Mouse (Mus musculus) cerebellum, adult 2 months (tissue): ENCODE results near the gene Enox1. TPM values are rescaled to one million over a fixed set of nuclear protein-coding genes. Genes with fewer than 3 reads are reported as not detected.
"Not testable (repeated sequence)": the region's sequence is repeated elsewhere in the genome, so short reads cannot be mapped to it uniquely, and the experiment has no call there.

Source experiments
- DNase-seq, 2 experiments: peaks; one replicate each; pipeline ENCODE4 v3.0.0; 2021
- H3K27ac ChIP-seq: fragments of 200-500 bp; 2 replicates; pipeline ENCODE4 v1.5.1; 2012; ENCODE audit warnings: low read length, control low read depth, inconsistent platforms; ENCODE audit not compliant: insufficient read depth
- H3K27me3 ChIP-seq: fragments of 200-500 bp; 2 replicates; pipeline ENCODE4 v1.6.1; 2012; ENCODE audit warnings: inconsistent platforms, mild to moderate bottlenecking, low read length, moderate library complexity; ENCODE audit not compliant: control insufficient read depth, insufficient read depth
- H3K4me1 ChIP-seq: fragments of 200-500 bp; 2 replicates; pipeline ENCODE4 v1.6.1; 2011; ENCODE audit warnings: low read length; ENCODE audit not compliant: control insufficient read depth, insufficient read depth
- H3K4me3 ChIP-seq: fragments of 200-500 bp; replicated peaks from 2 replicates; pipeline ENCODE3; 2011; ENCODE audit warnings: mild to moderate bottlenecking, low read depth, low read length, control low read depth; ENCODE audit not compliant: insufficient read depth
- CTCF ChIP-seq: fragments of 200-500 bp; IDR thresholded peaks from 2 replicates; pipeline ENCODE4 v1.5.1; 2011; ENCODE audit warnings: low read depth, mild to moderate bottlenecking, control low read depth, low read length, moderate library complexity, borderline replicate concordance; ENCODE audit not compliant: insufficient read depth
- POLR2A ChIP-seq: fragments of 200-500 bp; IDR thresholded peaks from 2 replicates; pipeline ENCODE4 v1.6.1; 2011; ENCODE audit warnings: low read length, control low read depth, borderline replicate concordance; ENCODE audit not compliant: insufficient read depth
- WGBS: fragments of 180-500 bp; shearing (Covaris S2); methylation state at CpG from one replicate; pipeline ENCODE4 v1.1.7; 2018; 5-methylcytosine and 5-hydroxymethylcytosine counted together
- polyA plus RNA-seq: library from polyadenylated mRNA; depleted of rRNA; stranded (reverse); fragments of >200 nt; gene quantifications from 2 replicates; pipeline ENCODE4 v1.2.3, GENCODE M21; 2012

Enox1 gene
- polyA plus RNA-seq, 1 experiment: 15.2 TPM

- no peak for DNase-seq
- Histone ChIP-seq H3K27ac (no peak overlapping the region), H3K4me3 (no peak overlapping the region), H3K27me3 (no peaks in the 10 kb centered on the region; the same call in 1 of the 2 replicates), H3K4me1 (peaks cover 5% of the 10 kb centered on the region)
- TF ChIP-seq POLR2A: no peak
- no peak for TF ChIP-seq CTCF
- WGBS: 95% methylated on average over 5 of the region's 5 CpGs
Observed at GRCm38 (mm10) chr14:77529621-77530020, 373.1 kb downstream of the Enox1 start.

- Histone ChIP-seq H3K4me1 (peaks cover 8% of the 10 kb centered on the region), H3K4me3 (no peak overlapping the region), H3K27me3 (no peaks in the 10 kb centered on the region; the same call in 1 of the 2 replicates), H3K27ac (no peak overlapping the region)
- TF ChIP-seq CTCF: peak; percentile 21; the same call in 1 of the 2 replicates
- TF ChIP-seq POLR2A: no peak
- no peak for DNase-seq
- 80% methylated on average over 5 of the region's 5 CpGs for WGBS
Observed at GRCm38 (mm10) chr14:77533638-77534037, 377.1 kb downstream of the Enox1 start.

- H3K4me1 ChIP-seq: peaks cover 8% of the 10 kb centered on the region
- peak overlapping the region; percentile 15 for H3K4me3 ChIP-seq
- no peaks in the 10 kb centered on the region; the same call in 1 of the 2 replicates for H3K27me3 ChIP-seq
- no peak overlapping the region for H3K27ac ChIP-seq
- WGBS: 6% methylated on average over 7 of the region's 7 CpGs
- no peak for TF ChIP-seq CTCF
- no peak for TF ChIP-seq POLR2A
- peak; percentile 42 to 72 for DNase-seq
Observed at GRCm38 (mm10) chr14:77534120-77534519, 377.6 kb downstream of the Enox1 start.

- H3K27me3 ChIP-seq: no peaks in the 10 kb centered on the region; the same call in 1 of the 2 replicates
- WGBS: 100% methylated on average over 2 of the region's 2 CpGs
- no peak for TF ChIP-seq POLR2A
- no peak for TF ChIP-seq CTCF
Observed at GRCm38 (mm10) chr14:77536592-77536991, 380.0 kb downstream of the Enox1 start.

GRCm38 (mm10) chr14:77539563-77539962 is 383.0 kb downstream of the Enox1 start:
- WGBS: 94% methylated on average over 21 of the region's 21 CpGs
- H3K4me3 ChIP-seq, DNase-seq, H3K4me1 ChIP-seq, H3K27me3 ChIP-seq, H3K27ac ChIP-seq: not testable (repeated sequence)

More at GRCm38 (mm10) chr14:77536592-77536991, 380.0 kb downstream of the Enox1 start:
- Histone ChIP-seq H3K27ac (no peak overlapping the region), H3K4me3 (no peak overlapping the region), H3K4me1 (peaks cover 8% of the 10 kb centered on the region)
- no peak for DNase-seq

- Histone ChIP-seq H3K27me3 (no peaks in the 10 kb centered on the region; the same call in 1 of the 2 replicates), H3K4me3 (no peak overlapping the region), H3K27ac (no peak overlapping the region), H3K4me1 (peaks cover 9% of the 10 kb centered on the region)
- 91% methylated on average over 7 of the region's 7 CpGs for WGBS
- no peak for TF ChIP-seq CTCF
- TF ChIP-seq POLR2A: no peak
- no peak for DNase-seq
Observed at GRCm38 (mm10) chr14:77541925-77542324, 385.4 kb downstream of the Enox1 start.

GRCm38 (mm10) chr14:77546531-77547274 is 390.1 kb downstream of the Enox1 start:
- peaks cover 15% of the 10 kb centered on the region for H3K4me1 ChIP-seq
- 28% methylated on average over 8 of the region's 8 CpGs for WGBS
- DNase-seq: peak; percentile 51 to 73
- no peaks in the 10 kb centered on the region for H3K27me3 ChIP-seq
- H3K27ac ChIP-seq: no peak overlapping the region
- TF ChIP-seq POLR2A (no peak), CTCF (no peak)
- no peak overlapping the region for H3K4me3 ChIP-seq

GRCm38 (mm10) chr14:77547351-77547750 is 390.8 kb downstream of the Enox1 start:
- DNase-seq: peak; percentile 34 to 67
- 7% methylated on average over 5 of the region's 5 CpGs for WGBS
- Histone ChIP-seq H3K27me3 (no peaks in the 10 kb centered on the region), H3K4me1 (peaks cover 15% of the 10 kb centered on the region), H3K4me3 (no peak overlapping the region), H3K27ac (no peak overlapping the region)
- no peak for TF ChIP-seq CTCF
- TF ChIP-seq POLR2A: no peak
